Mouse (Mus musculus): ENCODE measurements at regions not wholly inside any gene's neighbourhood (a gene's known extent, or its start where the extent isn't known, plus 50 kb on each side); places are given as distances from the start of the nearest gene placed in this dataset.
"Not testable (repeated sequence)": the region's sequence is repeated elsewhere in the genome, so short reads cannot be mapped to it uniquely, and the experiment has no call there.

DNA sequence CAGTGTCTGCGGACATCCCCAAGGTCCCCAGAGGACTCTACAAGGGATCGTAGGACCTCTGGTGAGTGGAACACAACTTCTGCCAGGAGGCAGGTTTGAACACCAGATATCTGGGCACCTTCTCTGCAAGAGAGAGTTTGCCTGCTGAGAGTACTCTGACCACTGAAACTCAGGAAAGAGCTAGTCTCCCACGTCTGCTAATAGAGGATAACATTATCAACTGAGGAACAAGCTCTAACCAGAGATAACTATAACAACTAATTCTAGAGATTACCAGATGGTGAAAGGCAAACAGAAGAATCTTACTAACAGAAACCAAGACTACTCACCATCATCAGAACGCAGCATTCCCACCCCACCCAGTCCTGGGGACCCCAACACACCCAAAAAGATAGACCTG, 415.1 kb downstream of the Sis start:
- 91% methylated on average over 4 of the region's 4 CpGs for WGBS
- not testable (repeated sequence) for H3K36me3 ChIP-seq (ENCODE audit: control insufficient read depth, insufficient read depth, low read length); H3K4me3 ChIP-seq (ENCODE audit: low read depth, low read length); H3K4me2 ChIP-seq (ENCODE audit: low read depth, low read length); H3K27me3 ChIP-seq (replicated peaks; ENCODE audit: control insufficient read depth, insufficient read depth, low read length); H3K27ac ChIP-seq (replicated peaks; ENCODE audit: low read depth, low read length); DNase-seq (ENCODE audit: low spot score); ATAC-seq (ENCODE audit: low read depth); H3K4me1 ChIP-seq (ENCODE audit: control insufficient read depth, insufficient read depth, low read length); H3K9ac ChIP-seq (ENCODE audit: low read depth, low read length); H3K9me3 ChIP-seq (ENCODE audit: control insufficient read depth, low read length)

DNA sequence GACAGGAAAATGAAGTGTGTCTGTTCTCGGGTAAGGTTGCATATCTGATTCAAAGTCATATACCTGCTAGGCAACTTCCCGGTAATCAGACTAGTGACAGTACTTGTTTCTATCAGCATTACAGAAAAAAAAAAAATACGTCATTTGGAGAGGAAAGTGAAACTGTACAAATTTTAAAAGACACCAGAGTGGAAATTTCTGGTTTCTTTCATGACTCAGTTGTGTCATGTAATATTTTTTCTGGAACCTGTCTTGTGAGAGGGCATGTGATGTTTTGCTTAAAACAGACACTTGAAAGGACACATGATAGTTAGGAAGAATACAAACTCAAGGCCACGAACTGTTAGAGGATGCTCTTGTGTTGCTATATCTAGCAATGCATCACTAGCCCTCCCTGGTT, 433.7 kb downstream of the Sis start:
- 78% methylated on average over 4 of the region's 4 CpGs for WGBS
- H3K9ac ChIP-seq (ENCODE audit: low read depth, low read length) = no peak overlapping the region

DNA sequence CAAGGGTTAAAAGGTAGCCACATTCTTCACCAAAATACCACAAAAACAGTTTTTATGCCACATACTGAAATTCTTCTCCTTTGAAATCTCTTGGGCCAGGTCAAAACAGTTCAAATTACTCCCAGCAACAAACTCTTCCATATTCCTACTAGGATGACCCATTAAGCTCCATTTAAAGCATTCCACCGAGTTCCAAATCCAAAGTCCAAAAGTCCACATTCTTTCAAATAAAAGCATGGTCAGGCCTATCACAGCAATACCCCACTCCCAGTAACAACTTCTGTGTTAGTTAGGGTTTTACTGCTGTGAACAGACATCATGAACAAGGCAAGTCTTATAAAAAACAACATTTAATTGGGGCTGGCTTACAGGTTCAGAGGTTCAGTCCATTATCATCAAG, 441.9 kb downstream of the Sis start:
- whole genome bisulfite sequencing = 79% methylated on average over 1 of the region's 1 CpGs
- not testable (repeated sequence) for ATAC-seq (ENCODE audit: low read depth); H3K27ac ChIP-seq (replicated peaks; ENCODE audit: low read depth, low read length)

More for the DNA sequence above, 433.7 kb downstream of the Sis start:
- H3K9me3 ChIP-seq (ENCODE audit: control insufficient read depth, low read length) = no peaks in the 10 kb centered on the region
- H3K4me3 ChIP-seq (ENCODE audit: low read depth, low read length) = no peak overlapping the region
- no peaks in the 10 kb centered on the region for H3K36me3 ChIP-seq (ENCODE audit: control insufficient read depth, insufficient read depth, low read length)
- no peak for DNase-seq (ENCODE audit: low spot score)
- no peak for ATAC-seq (ENCODE audit: low read depth)
- H3K27ac ChIP-seq (replicated peaks; ENCODE audit: low read depth, low read length) = no peak overlapping the region
- H3K4me2 ChIP-seq (ENCODE audit: low read depth, low read length) = no peak overlapping the region
- no peaks in the 10 kb centered on the region for H3K4me1 ChIP-seq (ENCODE audit: control insufficient read depth, insufficient read depth, low read length)
- H3K27me3 ChIP-seq (replicated peaks; ENCODE audit: control insufficient read depth, insufficient read depth, low read length) = no peaks in the 10 kb centered on the region

DNA sequence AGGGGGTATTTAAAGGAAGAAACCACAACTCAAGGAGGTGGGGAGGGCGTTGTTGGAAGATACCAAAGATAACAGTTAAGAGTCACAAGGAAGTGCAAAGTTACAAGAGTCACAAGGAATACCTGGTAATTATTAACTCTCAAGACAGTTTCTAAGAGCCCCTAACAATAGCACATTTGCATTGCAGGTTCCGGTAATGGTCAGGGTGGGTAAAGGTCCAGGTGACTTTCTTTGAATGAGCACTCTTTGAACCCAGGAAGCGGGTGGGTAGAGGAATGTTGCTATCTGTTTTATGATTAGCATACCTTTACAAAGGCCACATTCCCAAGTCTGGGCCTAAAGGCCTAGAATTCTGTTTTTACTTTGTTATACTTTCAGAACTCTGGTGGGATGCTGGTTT, 449.8 kb downstream of the Sis start:
- not testable (repeated sequence) for H3K36me3 ChIP-seq (ENCODE audit: control insufficient read depth, insufficient read depth, low read length); H3K27me3 ChIP-seq (replicated peaks; ENCODE audit: control insufficient read depth, insufficient read depth, low read length); ATAC-seq (ENCODE audit: low read depth); H3K4me1 ChIP-seq (ENCODE audit: control insufficient read depth, insufficient read depth, low read length); DNase-seq (ENCODE audit: low spot score); H3K9me3 ChIP-seq (ENCODE audit: control insufficient read depth, low read length); H3K9ac ChIP-seq (ENCODE audit: low read depth, low read length); H3K27ac ChIP-seq (replicated peaks; ENCODE audit: low read depth, low read length); H3K4me2 ChIP-seq (ENCODE audit: low read depth, low read length); H3K4me3 ChIP-seq (ENCODE audit: low read depth, low read length)
- WGBS = 82% methylated on average over 3 of the region's 3 CpGs

More for the DNA sequence above, 441.9 kb downstream of the Sis start:
- not testable (repeated sequence) for H3K9me3 ChIP-seq (ENCODE audit: control insufficient read depth, low read length); H3K4me3 ChIP-seq (ENCODE audit: low read depth, low read length); H3K27me3 ChIP-seq (replicated peaks; ENCODE audit: control insufficient read depth, insufficient read depth, low read length); DNase-seq (ENCODE audit: low spot score); H3K36me3 ChIP-seq (ENCODE audit: control insufficient read depth, insufficient read depth, low read length); H3K4me1 ChIP-seq (ENCODE audit: control insufficient read depth, insufficient read depth, low read length); H3K4me2 ChIP-seq (ENCODE audit: low read depth, low read length); H3K9ac ChIP-seq (ENCODE audit: low read depth, low read length)

DNA sequence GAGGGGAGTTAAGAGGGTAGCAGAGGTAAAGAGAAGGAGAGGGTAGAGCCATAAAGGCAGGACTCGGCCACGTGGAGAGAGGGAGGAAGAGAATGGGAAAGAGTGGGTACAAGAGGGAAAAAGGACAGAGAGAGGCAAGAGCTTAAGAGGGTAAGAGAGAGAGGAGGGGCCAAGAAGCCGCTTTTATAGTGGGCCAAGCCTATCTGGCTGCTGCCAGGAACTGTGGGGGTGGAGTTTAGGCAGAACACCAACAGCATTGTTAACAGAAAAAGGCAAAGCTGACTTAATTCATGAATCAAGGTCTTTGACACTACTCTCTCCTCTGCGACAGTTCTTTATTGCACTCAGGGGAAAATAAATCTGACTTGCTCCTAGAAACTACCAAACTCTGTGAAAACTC, 463.4 kb downstream of the Sis start:
- H3K27me3 ChIP-seq (replicated peaks; ENCODE audit: control insufficient read depth, insufficient read depth, low read length) = no peaks in the 10 kb centered on the region
- no peak overlapping the region for H3K9ac ChIP-seq (ENCODE audit: low read depth, low read length)
- H3K9me3 ChIP-seq (ENCODE audit: control insufficient read depth, low read length) = no peaks in the 10 kb centered on the region
- H3K27ac ChIP-seq (replicated peaks; ENCODE audit: low read depth, low read length) = no peak overlapping the region
- no peaks in the 10 kb centered on the region for H3K36me3 ChIP-seq (ENCODE audit: control insufficient read depth, insufficient read depth, low read length)
- DNase-seq (ENCODE audit: low spot score) = peak; percentile 1
- no peak overlapping the region for H3K4me2 ChIP-seq (ENCODE audit: low read depth, low read length)
- 60% methylated on average over 4 of the region's 4 CpGs for WGBS
- H3K4me1 ChIP-seq (ENCODE audit: control insufficient read depth, insufficient read depth, low read length) = no peaks in the 10 kb centered on the region
- no peak for ATAC-seq (ENCODE audit: low read depth)
- no peak overlapping the region for H3K4me3 ChIP-seq (ENCODE audit: low read depth, low read length)

DNA sequence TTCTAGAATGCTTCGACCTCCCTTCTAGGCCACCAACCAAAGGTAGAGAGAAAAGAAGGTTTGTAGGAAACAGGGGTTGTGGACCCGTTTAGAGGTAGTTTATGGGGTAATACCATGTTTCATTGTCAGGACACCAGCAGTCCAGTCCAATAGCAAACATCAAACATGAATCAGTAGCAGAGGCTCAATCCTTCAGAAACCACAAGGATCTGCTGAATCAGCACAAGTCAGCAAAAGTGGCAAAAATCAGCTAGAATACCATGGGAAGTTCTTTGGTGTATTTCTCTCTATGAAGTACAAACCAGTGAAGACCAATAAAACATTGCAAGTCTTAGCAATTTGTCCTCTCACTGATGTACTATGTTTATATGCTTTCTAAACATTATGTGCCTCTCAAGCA, 465.9 kb downstream of the Sis start:
- no peaks in the 10 kb centered on the region for H3K9me3 ChIP-seq (ENCODE audit: control insufficient read depth, low read length)
- H3K27ac ChIP-seq (replicated peaks; ENCODE audit: low read depth, low read length) = no peak overlapping the region
- no peak overlapping the region for H3K4me2 ChIP-seq (ENCODE audit: low read depth, low read length)
- ATAC-seq (ENCODE audit: low read depth) (no peak), DNase-seq (ENCODE audit: low spot score) (no peak)
- H3K4me3 ChIP-seq (ENCODE audit: low read depth, low read length) = no peak overlapping the region
- 83% methylated on average over 2 of the region's 2 CpGs for WGBS
- H3K27me3 ChIP-seq (replicated peaks; ENCODE audit: control insufficient read depth, insufficient read depth, low read length) = no peaks in the 10 kb centered on the region
- no peaks in the 10 kb centered on the region for H3K36me3 ChIP-seq (ENCODE audit: control insufficient read depth, insufficient read depth, low read length)
- H3K9ac ChIP-seq (ENCODE audit: low read depth, low read length) = no peak overlapping the region
- no peaks in the 10 kb centered on the region for H3K4me1 ChIP-seq (ENCODE audit: control insufficient read depth, insufficient read depth, low read length)

DNA sequence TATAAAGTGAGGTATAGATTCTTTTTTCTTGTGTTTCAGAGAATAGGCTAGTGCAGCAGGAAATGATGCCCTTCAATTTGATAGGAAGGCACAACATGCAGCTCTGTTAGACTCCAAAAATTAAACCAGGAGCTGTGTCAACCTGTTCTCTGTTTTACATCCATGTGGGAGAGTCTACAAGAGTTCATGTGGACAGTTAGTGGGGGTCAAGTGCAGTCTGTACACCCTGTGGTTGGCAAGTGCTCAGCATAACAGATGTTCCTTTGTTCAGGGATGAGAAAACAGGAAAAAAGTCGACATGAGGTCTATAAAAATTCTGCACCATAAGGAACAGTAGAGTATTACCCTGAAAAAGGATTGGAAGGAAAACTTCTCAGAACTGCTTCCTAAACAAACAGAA, 512.3 kb downstream of the Sis start:
- no peak overlapping the region for H3K4me3 ChIP-seq (ENCODE audit: low read depth, low read length)
- no peaks in the 10 kb centered on the region for H3K9me3 ChIP-seq (ENCODE audit: control insufficient read depth, low read length)
- H3K27ac ChIP-seq (replicated peaks; ENCODE audit: low read depth, low read length) = no peak overlapping the region
- H3K4me2 ChIP-seq (ENCODE audit: low read depth, low read length) = no peak overlapping the region
- H3K9ac ChIP-seq (ENCODE audit: low read depth, low read length) = no peak overlapping the region
- 22% methylated on average over 1 of the region's 1 CpGs for WGBS
- H3K36me3 ChIP-seq (ENCODE audit: control insufficient read depth, insufficient read depth, low read length) = no peaks in the 10 kb centered on the region
- H3K27me3 ChIP-seq (replicated peaks; ENCODE audit: control insufficient read depth, insufficient read depth, low read length) = no peaks in the 10 kb centered on the region
- DNase-seq (ENCODE audit: low spot score) = no peak
- H3K4me1 ChIP-seq (ENCODE audit: control insufficient read depth, insufficient read depth, low read length) = no peaks in the 10 kb centered on the region
- ATAC-seq (ENCODE audit: low read depth) = no peak
